Mouse (Mus musculus): ENCODE data around the gene Gse1.

DNA sequence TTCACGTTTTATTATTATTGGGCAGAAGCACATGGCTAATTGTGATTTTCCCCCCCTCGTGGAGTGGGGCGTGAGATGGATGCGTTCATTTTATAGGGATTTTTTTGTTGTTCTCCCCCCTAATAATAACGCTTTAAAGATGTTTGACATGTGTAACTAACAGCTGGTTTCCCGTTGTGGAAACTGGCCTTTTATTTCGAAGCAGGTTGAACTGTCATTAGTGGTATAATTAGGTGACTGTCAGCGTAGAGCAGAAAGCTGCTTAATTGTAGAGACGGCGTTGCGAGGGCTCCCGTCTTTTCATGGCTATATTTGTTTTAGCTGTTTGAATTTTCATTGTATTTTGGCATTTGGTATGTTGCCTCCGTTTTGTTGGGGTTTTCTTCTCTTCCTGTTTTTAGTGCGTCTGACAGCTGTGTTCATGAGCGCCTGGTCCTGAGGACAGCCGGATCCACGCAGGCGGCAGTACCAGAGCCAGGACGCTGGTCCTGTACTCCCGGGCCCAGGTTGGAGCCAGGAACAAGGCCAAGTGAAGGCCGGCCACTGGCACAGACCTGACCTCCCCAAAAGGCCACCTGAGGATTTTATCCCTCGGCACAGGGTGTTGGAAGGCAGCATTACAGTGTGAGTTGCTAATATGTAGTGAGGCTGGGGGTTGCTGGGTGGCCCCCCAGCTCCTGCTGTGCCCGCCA is 277.5 kb downstream of the Gse1 start:
- TF ChIP-seq CTCF (IDR thresholded peaks at IDR 0.05; ENCODE audit: extremely low read depth, insufficient read length, insufficient replicate concordance, low read depth, low read length), result no peak
- TF ChIP-seq POLR2A (IDR thresholded peaks at IDR 0.05; ENCODE audit: low read depth, low read length), result no peak
